Mouse (Mus musculus): Measurements from ENCODE around the gene Unc13a. TPM values are rescaled to one million over a fixed set of nuclear protein-coding genes. Genes with fewer than 3 reads are reported as not detected.

Gene Unc13a
- total RNA-seq, 2 experiments from 2014 or later: 268 to 288 TPM

DNA sequence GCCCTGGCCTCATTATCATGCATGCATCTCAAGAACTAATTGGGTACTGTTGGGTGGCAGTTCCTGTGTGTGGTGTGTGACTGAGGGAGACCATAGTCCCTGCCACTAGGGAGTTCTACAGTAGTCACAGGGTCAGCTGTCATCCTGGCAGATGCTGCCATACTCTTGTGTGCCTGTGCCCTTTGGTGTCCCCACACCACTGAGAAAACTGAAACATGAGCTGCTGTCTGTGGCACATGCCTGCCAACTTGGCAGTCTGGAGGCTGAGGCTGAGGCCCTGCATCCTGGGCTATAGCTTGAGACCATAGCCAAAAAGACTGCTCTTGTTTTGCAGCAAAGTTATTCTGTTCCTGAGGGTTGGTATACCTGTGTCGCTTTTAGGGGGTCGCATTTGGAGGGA, 51.8 kb downstream of the Unc13a start:
- DNase-seq: no peak

DNA sequence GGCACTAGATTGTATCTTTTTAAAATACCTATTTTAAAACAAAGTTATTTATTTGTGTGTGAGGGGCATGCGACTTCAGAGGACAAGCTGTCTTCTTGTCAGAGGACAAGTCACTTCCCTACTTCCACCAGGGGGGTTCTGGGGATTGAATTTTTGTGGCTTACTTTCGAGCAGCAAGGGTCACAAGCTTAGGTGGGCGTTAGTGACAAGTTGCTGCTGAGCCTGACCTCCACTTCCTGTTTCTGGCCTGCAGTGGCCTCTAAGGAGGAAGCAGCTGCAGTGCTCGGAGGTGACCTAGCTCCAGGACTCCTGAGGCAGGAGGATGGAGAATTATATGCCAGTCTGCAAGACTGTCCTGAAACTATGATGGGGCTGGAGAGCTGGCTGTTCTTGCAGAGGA, 58.1 kb downstream of the Unc13a start:
- no peak for DNase-seq

DNA sequence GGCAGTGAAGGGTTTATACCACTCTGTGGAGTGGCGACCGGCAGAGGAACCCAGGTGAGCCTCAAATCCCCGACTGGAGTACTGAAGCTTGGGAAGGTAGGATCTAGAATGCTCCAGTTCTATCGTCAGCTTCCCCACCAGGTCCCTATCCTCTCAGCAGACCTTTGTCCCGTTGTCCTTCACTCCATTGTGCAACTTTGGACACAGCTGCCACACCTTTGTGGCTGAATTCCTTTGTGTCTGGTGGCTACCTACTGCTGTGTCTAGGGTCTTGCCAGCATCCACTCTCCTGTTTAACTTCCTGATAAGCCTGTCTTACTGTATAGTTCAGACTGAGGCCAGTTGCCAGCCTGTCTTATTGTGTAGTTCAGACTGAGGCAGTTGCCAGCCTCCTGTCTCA, 59.4 kb downstream of the Unc13a start:
- DNase-seq: no peak

DNA sequence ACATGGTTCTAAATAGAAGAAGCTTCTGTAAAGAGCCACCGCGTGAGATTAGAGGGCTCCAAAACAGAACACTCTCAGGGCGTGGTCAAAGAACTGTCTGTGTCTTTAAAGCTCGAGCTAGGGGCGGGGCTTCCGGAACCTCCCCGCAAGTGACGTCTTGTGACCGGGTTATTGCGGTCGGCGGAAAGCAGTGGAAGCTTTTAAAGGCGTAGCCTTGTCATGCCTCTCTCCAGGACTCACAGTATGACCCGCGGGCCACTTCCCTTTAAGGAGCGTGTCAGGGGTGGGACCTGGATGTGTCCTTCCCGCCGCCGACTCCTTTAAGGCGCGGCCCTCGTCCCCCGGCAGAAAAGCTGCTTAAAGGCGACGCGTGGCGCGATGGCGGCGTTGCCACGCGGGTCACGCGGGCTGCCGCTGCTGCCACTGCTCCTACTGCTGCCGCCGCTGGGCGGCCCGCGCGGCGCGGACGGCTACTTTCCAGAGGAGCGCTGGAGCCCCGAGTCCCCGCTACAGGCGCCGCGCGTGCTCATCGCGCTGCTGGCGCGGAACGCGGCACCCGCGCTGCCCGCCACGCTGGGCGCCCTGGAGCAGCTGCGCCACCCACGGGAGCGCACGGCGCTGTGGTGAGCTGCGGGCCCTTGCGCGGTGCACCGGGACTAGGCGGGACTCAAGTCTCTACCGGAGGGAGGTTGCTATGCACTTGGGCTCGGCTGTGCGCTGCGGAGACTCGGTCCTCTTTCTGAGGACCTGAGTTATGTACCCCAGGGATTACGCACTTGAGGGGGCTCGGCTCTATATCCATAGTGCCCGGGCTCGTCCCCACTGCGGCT, 60.5 kb downstream of the Unc13a start, which contains the start of gene Colgalt1:
Gene Colgalt1, plus strand, starts transcription at position 177 of the 830 bp plus-strand sequence.
- DNase-seq: peak; percentile 97

DNA sequence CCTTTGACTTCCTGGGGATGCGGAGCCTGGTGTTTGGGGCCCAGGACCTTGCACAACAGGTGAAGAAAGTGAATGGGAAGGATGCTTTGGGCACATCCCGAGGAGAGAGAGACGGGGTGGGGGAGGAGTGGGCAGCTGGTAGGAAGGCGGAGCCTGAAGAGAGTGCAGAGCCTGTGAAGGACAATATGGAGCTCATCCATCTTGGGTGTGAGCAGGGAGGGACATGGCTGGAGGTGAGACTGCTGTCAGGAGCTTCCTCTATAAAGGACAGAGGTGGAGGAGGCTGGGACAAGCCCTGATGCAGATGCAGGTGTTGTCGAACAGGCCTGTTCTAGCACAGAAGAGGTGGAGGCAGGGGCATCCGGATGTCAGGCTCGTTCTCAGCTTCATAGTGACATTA, 67.5 kb downstream of the Unc13a start:
- DNase-seq: no peak

DNA sequence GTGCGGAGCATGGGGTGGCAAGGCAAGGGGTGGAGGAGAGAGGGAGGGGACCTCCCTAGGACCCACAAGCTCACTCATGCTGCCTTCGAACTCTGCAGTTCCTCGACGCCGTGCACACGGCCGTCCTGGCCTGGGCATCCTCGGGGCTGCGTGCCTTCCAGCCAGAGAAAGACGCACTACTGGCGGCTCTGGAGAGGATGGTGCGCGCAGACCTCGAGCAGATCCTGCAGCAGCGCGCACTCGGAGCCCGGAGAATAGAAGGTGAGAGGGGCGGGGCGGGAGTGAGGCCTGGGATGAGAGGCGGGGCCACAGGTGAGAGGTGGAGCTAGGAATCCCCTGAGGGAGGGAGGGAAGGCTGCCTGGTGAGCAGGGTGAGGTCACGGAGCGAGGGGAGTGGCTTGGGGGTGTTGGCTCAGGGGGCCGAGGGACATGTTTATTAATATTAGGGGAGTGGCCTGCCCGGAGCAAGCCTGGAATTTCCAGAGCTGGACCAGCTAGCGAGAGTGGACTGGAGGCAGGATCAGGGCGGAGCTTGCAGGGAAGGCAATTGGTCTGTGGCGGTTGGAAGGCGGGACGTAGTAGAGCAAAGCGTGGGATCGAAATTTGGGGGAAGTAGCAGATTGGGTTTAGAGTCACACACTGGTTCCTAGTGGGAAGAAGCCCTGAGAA, 68.8 kb downstream of the Unc13a start:
- DNase-seq: peak; percentile 45 to 50

DNA sequence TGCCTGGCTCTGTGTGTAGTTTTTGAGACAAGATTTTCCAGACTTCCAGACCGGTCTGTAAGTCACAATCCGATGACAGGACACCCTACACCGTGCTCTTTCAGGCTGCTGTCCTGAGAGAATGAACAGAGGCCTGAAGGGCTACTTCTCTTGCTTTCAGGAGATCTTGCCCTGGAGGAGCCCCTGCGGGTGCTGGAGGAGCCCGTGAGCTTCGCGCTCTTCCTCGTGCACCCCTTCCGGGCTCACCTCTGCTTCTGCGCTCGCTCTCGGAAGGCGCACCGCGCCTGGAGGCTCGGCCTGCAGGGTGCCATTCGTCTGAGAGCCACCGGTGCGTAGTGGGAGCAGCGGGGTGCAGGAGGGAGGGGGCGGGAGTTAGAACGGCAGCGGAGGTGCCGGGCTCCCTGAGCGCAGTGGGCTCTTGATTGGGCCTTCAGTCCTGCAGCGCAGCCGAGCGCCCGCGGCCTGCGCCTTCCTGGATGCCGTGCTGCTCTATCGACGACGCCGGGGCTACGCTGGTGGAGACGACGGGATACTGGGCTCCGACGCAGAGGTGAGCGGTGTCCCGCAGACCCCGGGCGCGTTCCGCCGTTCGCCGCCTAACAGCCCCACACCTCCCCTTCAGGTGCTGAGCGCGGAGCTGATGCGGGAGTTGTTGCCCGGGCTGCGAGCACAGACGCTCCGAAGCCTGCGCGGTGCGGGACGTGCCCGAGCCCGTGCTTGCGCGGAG, 69.5 kb downstream of the Unc13a start:
- no peak for DNase-seq

DNA sequence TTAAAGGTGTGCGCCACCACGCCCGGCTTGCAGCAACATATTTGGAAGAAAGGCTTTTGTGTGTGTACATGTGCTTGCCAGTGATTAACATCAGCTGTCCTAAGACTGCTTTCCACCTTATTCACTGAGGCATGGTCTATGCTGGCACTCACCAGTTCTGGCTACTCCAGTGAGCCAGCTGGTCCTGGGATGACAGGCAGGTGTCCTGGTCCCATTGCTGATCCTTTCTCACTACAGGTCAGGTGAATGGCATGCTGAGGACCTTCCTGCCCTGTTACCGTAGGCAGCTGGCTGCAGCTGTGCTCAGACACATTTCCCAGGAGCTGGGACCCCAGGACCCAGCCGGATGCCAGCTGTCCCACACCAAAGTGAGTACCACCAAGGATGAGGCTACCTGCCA, 72.7 kb downstream of the Unc13a start:
- DNase-seq: no peak

DNA sequence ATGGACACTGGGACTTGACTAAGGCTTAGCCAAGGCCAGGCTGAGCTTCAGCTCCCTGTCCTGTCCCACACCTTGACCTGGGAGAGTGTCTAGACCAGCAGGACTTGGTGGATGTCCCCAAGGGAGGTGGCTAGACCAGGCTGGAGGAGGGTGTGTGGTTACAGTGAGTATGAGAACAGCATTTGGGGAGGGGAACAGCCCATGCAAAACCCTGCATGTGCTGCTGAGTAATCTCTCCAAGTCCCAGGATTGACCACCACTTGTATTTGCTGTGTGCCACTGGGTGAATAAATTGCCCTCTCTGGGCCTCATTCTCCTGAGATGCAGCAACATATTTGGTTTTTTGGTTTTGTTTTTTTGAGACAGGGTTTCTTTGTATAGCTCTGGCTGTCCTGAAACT, 73.2 kb downstream of the Unc13a start:
- DNase-seq: no peak

DNA sequence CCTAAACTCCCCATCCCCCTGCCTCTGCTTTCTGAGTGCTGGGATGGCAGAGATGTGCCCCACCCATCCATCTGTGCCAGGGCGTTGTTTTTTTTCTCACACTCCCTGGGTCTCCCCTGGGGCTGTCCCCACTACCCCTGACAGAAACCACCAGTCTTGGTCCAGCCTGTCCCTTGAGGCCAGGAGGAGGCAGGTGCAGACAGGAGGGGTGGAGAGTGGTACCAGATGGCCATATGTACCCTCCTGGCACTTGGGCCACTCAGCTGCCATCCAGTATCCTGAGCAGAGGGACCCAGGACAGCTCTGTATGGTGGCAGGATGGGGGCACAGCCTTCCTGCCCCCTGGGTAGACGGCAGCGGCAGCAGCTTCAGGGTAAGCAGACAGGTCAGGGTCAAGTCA, 74.1 kb downstream of the Unc13a start, which contains the start of gene Fam129c:
Gene Fam129c, plus strand, starts transcription at position 198 of the 400 bp plus-strand sequence.
- no peak for DNase-seq

DNA sequence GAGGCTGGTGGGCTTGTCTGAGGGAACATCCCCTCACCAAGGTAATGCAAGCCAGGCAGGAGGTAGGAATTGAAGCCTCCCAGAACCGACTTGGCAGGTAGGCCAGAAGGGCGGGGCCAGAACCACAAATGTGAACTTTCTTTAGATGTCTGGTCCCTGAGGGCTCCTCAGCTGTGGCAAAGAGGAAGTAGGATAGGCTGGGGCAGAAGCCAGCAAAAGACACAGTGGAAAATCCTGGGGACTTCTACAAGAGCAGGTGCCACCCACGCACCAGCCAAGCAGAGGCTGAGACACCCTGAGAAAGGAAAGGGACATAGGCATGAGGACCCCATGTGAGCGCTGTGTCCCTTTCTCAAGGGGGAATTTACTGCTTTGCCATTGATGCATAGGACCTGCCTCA, 74.8 kb downstream of the Unc13a start:
- DNase-seq: no peak

DNA sequence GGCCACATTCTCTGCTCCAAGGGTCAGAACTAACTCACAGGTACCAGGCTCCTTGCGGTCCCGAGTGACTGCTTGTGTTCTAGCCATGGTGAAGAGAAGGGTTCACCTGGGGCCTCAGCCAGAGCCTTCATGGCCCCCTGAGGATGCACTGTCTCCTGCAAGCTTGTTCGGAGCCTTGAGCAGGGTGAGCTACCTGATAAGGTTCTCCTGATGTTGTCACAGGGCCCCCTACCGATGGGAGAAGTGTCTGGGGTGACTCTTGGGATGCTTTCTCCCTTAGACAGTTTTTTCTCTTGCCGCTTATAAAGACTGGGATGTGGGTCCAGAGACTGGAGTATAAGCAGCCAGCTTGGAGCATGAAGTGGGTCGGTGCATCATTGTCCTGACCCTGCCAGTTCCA, 75.2 kb downstream of the Unc13a start:
- DNase-seq: no peak

DNA sequence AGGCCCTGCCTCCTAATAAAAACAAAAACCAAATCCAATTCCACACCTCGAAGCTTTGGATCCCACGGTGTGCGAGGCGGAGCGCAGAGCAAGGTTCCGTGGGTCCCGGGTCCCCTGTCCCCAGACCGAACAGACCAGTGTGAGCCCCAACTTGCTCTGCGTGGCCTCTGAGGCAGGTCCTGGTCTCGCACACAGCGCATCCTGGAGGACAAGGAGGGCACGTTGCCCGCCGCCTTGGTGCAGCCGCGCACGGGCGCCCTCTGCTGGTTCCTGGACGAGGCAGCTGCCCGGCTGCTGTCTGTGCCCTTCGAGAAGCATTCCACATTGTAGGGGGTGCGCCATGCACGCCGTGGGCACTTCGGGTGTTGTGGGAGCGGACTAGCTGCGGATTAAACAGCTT, 75.7 kb downstream of the Unc13a start:
- peak; percentile 86 to 88 for DNase-seq

DNA sequence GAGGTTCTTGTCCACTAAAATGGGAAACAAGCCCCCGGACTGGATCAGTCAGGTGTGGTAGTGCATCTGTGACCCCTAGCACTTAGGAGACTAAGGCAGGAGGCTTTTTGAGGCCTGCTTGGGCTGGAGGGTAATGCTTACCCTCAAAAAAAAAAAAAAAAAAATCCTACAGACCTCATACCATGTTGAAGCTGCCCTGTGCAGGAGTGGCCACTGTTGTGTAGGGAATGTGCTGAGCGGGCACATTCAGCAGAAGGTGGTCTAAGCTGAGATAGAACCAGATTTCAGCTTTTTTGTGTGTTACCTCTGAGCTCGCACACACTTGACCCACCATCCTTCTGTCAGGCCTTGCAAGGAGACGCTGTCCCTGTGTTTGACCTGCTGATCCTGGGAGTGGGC, 77.2 kb downstream of the Unc13a start:
- no peak for DNase-seq

DNA sequence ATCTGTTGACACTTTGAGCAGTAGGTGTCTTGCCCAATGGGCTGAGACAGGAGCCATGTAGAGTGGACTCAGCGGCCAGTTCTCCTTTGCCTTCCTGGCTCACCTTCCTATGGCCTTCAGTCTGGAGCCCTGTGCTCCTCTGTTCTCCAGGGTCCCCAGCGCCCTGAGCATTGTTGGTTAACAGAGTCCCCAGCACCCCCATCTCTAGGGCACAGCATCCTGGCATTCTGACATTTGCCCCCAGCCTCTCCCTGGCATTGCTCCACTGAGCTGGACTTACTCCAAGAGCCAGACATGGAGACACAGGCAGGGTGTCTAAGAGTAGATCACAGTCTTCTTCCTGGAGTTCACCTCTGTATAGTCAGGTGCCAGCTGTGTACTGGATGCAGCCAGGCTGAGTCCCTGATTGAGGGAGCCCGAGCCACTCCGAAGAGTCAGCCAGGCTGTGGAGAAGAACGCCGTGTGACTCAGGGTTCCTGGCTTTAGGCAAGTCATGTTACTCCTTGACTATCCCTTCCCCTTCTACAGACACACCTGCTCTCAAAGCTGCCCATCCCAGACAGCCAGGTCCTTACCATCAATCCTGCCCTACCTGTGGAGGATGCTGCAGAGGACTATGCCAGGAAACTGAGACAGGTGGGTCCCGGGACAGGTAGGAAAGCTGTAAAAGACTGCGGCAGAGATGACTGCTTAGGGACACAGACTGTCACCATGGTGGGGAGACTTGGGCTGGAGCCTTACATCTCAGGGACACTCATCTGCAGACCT, 77.8 kb downstream of the Unc13a start:
- no peak for DNase-seq

DNA sequence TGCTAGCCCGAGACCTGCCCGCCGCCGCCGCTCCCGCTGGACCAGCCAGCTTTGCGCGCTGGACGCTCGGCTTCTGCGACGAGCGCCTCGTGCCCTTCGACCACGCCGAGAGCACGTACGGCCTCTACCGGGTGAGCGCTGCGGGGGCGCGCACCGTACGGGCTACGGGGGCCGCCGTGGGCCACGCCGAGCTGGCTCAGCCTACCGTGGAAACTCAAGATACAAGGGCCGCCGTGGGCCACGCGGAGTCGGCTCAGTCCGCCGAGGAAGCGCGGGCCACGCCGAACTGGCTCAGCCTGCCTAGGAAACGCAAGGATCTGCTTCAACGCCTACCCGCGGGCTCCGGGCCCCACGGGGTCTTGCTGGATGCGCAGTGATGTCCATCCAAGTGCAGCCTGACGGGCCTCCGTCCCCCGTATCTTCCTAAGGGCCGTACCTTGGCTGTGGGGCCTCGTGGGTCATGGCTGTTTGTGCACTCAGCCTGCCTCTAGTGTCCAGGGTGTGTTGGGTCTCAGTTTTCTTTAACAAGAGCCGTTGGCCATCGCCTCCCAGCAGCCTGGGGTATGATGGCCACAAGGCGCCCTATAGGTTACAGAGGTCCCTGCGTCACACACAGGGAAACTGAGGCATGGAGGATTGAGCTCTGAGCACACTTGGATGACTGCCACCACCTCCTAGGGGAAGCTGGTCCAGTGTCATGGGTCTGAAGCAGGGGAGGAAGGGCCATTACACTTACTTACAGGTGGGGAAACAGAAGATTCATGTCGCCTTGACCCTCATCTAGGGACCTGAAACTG, 79.0 kb downstream of the Unc13a start:
- DNase-seq: peak; percentile 87 to 90

DNA sequence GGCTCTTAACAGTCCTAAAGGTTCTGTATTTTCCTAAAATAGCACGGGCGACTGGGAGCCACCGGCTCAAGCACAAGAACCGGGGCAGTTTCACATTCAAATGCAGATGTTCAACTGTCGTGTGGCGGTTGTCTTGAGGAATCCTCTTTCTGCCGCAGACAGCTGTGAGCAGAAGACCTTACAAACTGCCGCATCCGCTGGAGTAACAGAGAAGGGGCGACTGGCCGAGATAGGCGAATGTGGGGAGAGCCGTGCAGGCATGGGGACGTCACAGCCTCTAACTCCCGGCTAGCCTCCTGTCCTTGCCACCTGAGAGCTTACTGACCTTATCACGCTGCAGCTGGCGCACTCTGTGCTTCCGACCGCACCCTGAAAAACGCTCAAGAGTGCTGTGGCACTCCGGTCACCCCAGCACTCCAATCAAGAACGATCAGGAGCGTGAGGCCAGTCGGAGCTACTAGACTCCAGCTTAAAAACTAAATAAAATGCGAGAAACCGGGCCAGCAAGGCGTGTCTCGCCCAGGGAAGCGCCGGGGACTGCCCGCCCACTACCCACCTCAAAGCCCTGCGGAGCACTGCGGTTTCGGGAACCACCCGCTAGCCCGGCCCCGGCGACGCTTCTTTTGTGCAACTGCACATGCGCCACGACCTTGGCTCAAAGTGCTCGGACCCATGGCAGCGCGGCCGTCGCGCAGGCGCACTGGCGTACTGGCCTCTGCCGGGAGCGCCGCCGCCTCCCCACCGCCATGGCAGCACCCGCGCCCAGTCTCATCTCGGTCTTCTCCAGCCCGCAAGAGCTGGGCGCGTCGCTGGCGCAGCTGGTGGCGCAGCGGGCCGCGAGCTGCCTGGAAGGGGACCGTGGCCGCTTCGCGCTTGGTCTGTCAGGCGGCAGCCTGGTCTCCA, 79.8 kb downstream of the Unc13a start, which contains the start of gene Pgls:
Gene Pgls, plus strand, starts transcription at position 706 of the 903 bp plus-strand sequence.
- DNase-seq: peak; percentile 96 to 98

DNA sequence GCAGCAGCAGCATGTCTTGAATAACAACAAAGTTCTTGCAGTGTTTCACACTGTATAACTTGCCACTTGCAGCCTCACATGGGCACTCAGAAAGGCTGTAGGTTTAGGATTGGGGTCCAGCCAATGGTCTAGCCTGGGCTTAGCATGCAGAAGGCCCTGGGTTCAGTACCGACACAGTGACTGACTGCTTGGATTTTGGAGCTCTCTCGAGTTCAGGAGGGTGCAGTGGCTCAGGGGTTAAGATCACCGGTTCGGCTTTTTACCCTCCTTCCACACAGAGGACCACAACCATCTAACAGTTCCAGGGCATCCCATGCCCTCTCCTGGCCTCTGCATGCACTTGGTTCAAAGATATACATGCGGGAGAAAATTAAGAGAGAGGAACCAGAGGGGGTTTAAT, 80.5 kb downstream of the Unc13a start:
- no peak for DNase-seq

DNA sequence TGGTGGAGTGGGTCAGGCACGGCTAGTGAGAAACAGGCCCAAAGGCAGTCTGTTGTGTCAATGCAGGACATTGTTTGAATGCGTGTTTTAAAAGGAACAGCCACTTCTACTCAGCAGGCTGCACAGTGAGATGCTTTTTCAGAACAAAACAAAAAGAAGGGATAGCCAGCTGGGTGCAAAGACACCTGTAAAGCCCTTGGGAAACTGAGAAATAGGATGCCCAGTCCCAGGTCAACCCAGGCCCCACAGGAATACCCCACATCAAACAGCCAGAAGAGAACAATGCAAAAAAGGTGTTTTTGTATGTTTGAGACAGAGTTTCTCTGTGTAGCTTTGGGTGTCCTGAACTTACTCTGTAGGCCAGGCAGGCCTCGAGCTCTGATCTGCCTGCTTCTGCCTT, 82.8 kb downstream of the Unc13a start:
- DNase-seq: no peak

DNA sequence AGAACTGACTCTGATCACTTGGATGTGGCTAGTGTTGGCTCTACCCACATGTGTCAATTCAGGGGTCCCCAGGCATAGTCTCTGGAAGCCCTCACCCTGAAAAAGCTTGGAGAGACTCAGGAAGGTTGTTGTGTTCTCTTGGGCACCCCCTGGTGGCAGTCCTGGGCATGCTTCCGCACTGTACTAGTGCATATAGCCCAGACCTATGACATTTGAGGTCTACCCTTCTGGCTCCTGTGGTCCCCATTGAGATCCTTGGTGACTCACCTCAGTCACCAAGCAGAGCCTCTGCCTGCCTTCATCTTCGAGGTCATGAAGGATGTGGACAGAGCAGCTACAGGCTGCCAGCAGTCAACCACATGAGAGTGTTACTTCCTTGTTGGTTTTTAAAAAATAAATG, 84.7 kb downstream of the Unc13a start:
- DNase-seq: no peak
